Mouse (Mus musculus) liver, embryonic 14.5 days (tissue): ENCODE measurements at regions not wholly inside any gene's neighbourhood (a gene's known extent, or its start where the extent isn't known, plus 50 kb on each side); places are given as distances from the start of the nearest gene placed in this dataset.

Experiments
- CTCF ChIP-seq: IDR thresholded peaks from 2 replicates; pipeline ENCODE4 v1.5.1; 2016; ENCODE audit warnings: antibody characterized with exemption, low read depth, control low read depth
- EP300 ChIP-seq: IDR thresholded peaks from 2 replicates; pipeline ENCODE4 v1.6.1; 2016; ENCODE audit warnings: antibody characterized with exemption, low read depth

- TF ChIP-seq CTCF, result no peak
- TF ChIP-seq EP300, result no peak
Observed at GRCm38 (mm10) chr10:111795756-111796155, 176.7 kb upstream of the Krr1 start.
